Mouse (Mus musculus) thymus, adult 2 months (tissue): Measurements from ENCODE around the gene Ccdc6.

Experiments used
- CTCF ChIP-seq: fragments of 200-500 bp; IDR thresholded peaks from 2 replicates; pipeline ENCODE4 v1.5.1; 2012; ENCODE audit warnings: mild to moderate bottlenecking, control low read depth, low read length, moderate library complexity, borderline replicate concordance; ENCODE audit not compliant: control insufficient read depth, poor library complexity, insufficient read depth; ENCODE audit errors: extremely low read depth
- POLR2A ChIP-seq: fragments of 200-500 bp; IDR thresholded peaks from 2 replicates; pipeline ENCODE4 v1.6.1; 2012; ENCODE audit warnings: mild to moderate bottlenecking, low read length, control low read depth, moderate library complexity; ENCODE audit not compliant: control insufficient read depth, poor library complexity, insufficient read depth; ENCODE audit errors: extremely low read depth

GRCm38 (mm10) chr10:70119851-70120370 lies 23.0 kb downstream of the Ccdc6 start:
- TF ChIP-seq CTCF: no peak
- no peak for TF ChIP-seq POLR2A
